ENCODE assay signal across 21 mouse cellular contexts in genomic region chr6:8860581-8860980, GRCm38 (mm10).
"Had no signal": no experiment of that assay in that cellular context is flagged by ENCODE, and none has a peak within 500 bp of the region (broad histone marks: within the 10 kb centered on the region; RNA-seq: fewer than 3 reads in every experiment).

No protein-coding gene starts in this region.

- H3K9me3 ChIP-seq: intestine, embryonic 15.5 days; limb, embryonic 10.5 days; limb, embryonic 13.5 days; midbrain, embryonic 12.5 days; midbrain, embryonic 15.5 days; neural tube, embryonic 12.5 days; neural tube, embryonic 15.5 days had no signal

- H3K4me2 ChIP-seq: intestine, embryonic 15.5 days; limb, embryonic 13.5 days; lung, embryonic 14.5 days; midbrain, embryonic 12.5 days; midbrain, embryonic 15.5 days; neural tube, embryonic 12.5 days; neural tube, embryonic 15.5 days had no signal

- ATAC-seq: hindbrain, embryonic 16.5 days; intestine, embryonic 15.5 days; liver, postnatal 0 days; lung, postnatal 0 days; midbrain, embryonic 15.5 days had no signal

- DNase-seq: layer of hippocampus, adult 9-11 months; liver; liver, postnatal 0 days; lung, embryonic 14.5 days; right cerebral cortex, adult 18-20 months; right cerebral cortex, postnatal 14 days; right cerebral cortex, postnatal 4 days; thymus, postnatal 25 days had no signal

- H3K4me1 ChIP-seq: intestine, embryonic 15.5 days; limb, embryonic 10.5 days; limb, embryonic 13.5 days; midbrain, embryonic 12.5 days; midbrain, embryonic 15.5 days; neural tube, embryonic 12.5 days; neural tube, embryonic 15.5 days had no signal

- H3K9ac ChIP-seq: intestine, embryonic 15.5 days; limb, embryonic 13.5 days; liver, embryonic 14.5 days; liver, postnatal 0 days; lung, embryonic 14.5 days; midbrain, embryonic 12.5 days; midbrain, embryonic 15.5 days; neural tube, embryonic 12.5 days; neural tube, embryonic 15.5 days had no signal

- H3K27me3 ChIP-seq: intestine, embryonic 15.5 days; limb, embryonic 13.5 days; midbrain, embryonic 12.5 days; midbrain, embryonic 15.5 days; neural tube, embryonic 12.5 days; neural tube, embryonic 15.5 days had no signal

- H3K27ac ChIP-seq: intestine, embryonic 15.5 days; layer of hippocampus, adult 2 months; limb, embryonic 10.5 days; limb, embryonic 13.5 days; liver, embryonic 14.5 days; macrophage; midbrain, embryonic 12.5 days; midbrain, embryonic 15.5 days; neural tube, embryonic 12.5 days; neural tube, embryonic 15.5 days; stomach, postnatal 0 days had no signal

- H3K4me3 ChIP-seq: intestine, embryonic 15.5 days; layer of hippocampus, adult 2 months; limb, embryonic 10.5 days; limb, embryonic 13.5 days; midbrain, embryonic 12.5 days; midbrain, embryonic 15.5 days; neural tube, embryonic 12.5 days; neural tube, embryonic 15.5 days had no signal

- H3K36me3 ChIP-seq: intestine, embryonic 15.5 days; limb, embryonic 10.5 days; limb, embryonic 13.5 days; midbrain, embryonic 12.5 days; midbrain, embryonic 15.5 days; neural tube, embryonic 12.5 days; neural tube, embryonic 15.5 days had no signal
